In genomic region chr13:102319453-102319852, GRCm38 (mm10) we compare ENCODE assay signal across 28 mouse cellular contexts.
DNase-seq lines count a peak whose midpoint lies in the region; ATAC-seq lines count a peak whose summit lies in the region.
"Had no signal": no experiment of that assay in that cellular context is flagged by ENCODE, and none has a peak within 500 bp of the region (broad histone marks: within the 10 kb centered on the region; RNA-seq: fewer than 3 reads in every experiment).

No protein-coding gene starts in this region.

- H3K27me3 ChIP-seq in heart, embryonic 11.5 days (ENCODE audit: control insufficient read depth, insufficient read depth, low read length): no peaks in the 10 kb centered on the region
- no peaks in the 10 kb centered on the region for H3K27me3 ChIP-seq in heart, embryonic 12.5 days (replicated peaks)
- H3K27me3 ChIP-seq in hindbrain, embryonic 14.5 days (ENCODE audit: control insufficient read depth, insufficient read depth, low read length): no peaks in the 10 kb centered on the region
- H3K27me3 ChIP-seq: embryonic facial prominence, embryonic 15.5 days; kidney, embryonic 15.5 days; liver, embryonic 15.5 days; megakaryocyte, embryonic 14.5 days; midbrain, embryonic 15.5 days; neural tube, embryonic 13.5 days had no signal

- H3K36me3 ChIP-seq in heart, embryonic 11.5 days (ENCODE audit: control insufficient read depth, insufficient read depth, low read length): no peaks in the 10 kb centered on the region
- no peaks in the 10 kb centered on the region for H3K36me3 ChIP-seq in heart, embryonic 12.5 days
- H3K36me3 ChIP-seq in hindbrain, embryonic 14.5 days (replicated peaks; ENCODE audit: control insufficient read depth, insufficient read depth): no peaks in the 10 kb centered on the region
- H3K36me3 ChIP-seq: embryonic facial prominence, embryonic 15.5 days; hindbrain, embryonic 10.5 days; kidney, embryonic 15.5 days; liver, embryonic 15.5 days; midbrain, embryonic 15.5 days; neural tube, embryonic 13.5 days had no signal

- no peak overlapping the region for H3K4me2 ChIP-seq in heart, embryonic 11.5 days
- no peak overlapping the region for H3K4me2 ChIP-seq in heart, embryonic 12.5 days
- no peak overlapping the region for H3K4me2 ChIP-seq in hindbrain, embryonic 14.5 days (replicated peaks)
- H3K4me2 ChIP-seq: embryonic facial prominence, embryonic 15.5 days; kidney, embryonic 15.5 days; liver, embryonic 15.5 days; midbrain, embryonic 15.5 days; neural tube, embryonic 13.5 days had no signal

- peak; percentile 45 to 69 for DNase-seq in heart, adult 18-20 months
- peak; percentile 7 for DNase-seq in testis, postnatal 14 days (ENCODE audit: low spot score)
- no peak for DNase-seq in testis, postnatal 10 days (ENCODE audit: low spot score)
- no peak for DNase-seq in left cerebral cortex, adult 18-20 months (ENCODE audit: low spot score in 2 of 2)
- DNase-seq in hindbrain, embryonic 14.5 days (ENCODE audit: low spot score): no peak
- no peak for DNase-seq in embryo, embryonic 10.5 days (ENCODE audit: low spot score)
- DNase-seq: adrenal gland, postnatal 25 days; cerebellum, adult 8-10 months; gastrocnemius, adult 2 months; kidney, postnatal 36 days; lung, postnatal 14 days; retina, postnatal 1 day; right cerebral cortex, postnatal 25 days; thymus, postnatal 25 days had no signal

- H3K9me3 ChIP-seq in heart, embryonic 11.5 days (replicated peaks; ENCODE audit: control insufficient read depth, low read length): no peaks in the 10 kb centered on the region
- H3K9me3 ChIP-seq in heart, embryonic 12.5 days (replicated peaks): no peaks in the 10 kb centered on the region
- H3K9me3 ChIP-seq in hindbrain, embryonic 14.5 days (ENCODE audit: control insufficient read depth, low read length): no peaks in the 10 kb centered on the region
- H3K9me3 ChIP-seq: embryonic facial prominence, embryonic 15.5 days; hindbrain, embryonic 10.5 days; kidney, embryonic 15.5 days; liver, embryonic 15.5 days; megakaryocyte, embryonic 14.5 days; midbrain, embryonic 15.5 days; neural tube, embryonic 13.5 days had no signal

- no peak overlapping the region for H3K27ac ChIP-seq in heart, embryonic 11.5 days (ENCODE audit: low read depth, low read length)
- peak overlapping the region; percentile 50 for H3K27ac ChIP-seq in heart, embryonic 12.5 days (ENCODE audit: poor library complexity, severe bottlenecking)
- H3K27ac ChIP-seq in hindbrain, embryonic 14.5 days: no peak overlapping the region
- H3K27ac ChIP-seq: embryonic facial prominence, embryonic 15.5 days; gastrocnemius, adult 2 months; hindbrain, embryonic 10.5 days; kidney, embryonic 15.5 days; left cerebral cortex, adult 2 months; liver, embryonic 15.5 days; midbrain, embryonic 15.5 days; neural tube, embryonic 13.5 days had no signal

- H3K4me1 ChIP-seq in heart, embryonic 11.5 days (ENCODE audit: control insufficient read depth, insufficient read depth, low read length): no peaks in the 10 kb centered on the region; the same call in 1 of the 2 replicates
- peaks cover 4% of the 10 kb centered on the region; the same call in 1 of the 2 replicates for H3K4me1 ChIP-seq in heart, embryonic 12.5 days (replicated peaks)
- no peaks in the 10 kb centered on the region for H3K4me1 ChIP-seq in hindbrain, embryonic 14.5 days (replicated peaks; ENCODE audit: control insufficient read depth, insufficient read depth, low read length)
- H3K4me1 ChIP-seq: embryonic facial prominence, embryonic 15.5 days; hindbrain, embryonic 10.5 days; kidney, embryonic 15.5 days; liver, embryonic 15.5 days; megakaryocyte, embryonic 14.5 days; midbrain, embryonic 15.5 days; neural tube, embryonic 13.5 days had no signal

- H3K9ac ChIP-seq in heart, embryonic 11.5 days (ENCODE audit: low read depth, low read length): no peak overlapping the region
- no peak overlapping the region for H3K9ac ChIP-seq in heart, embryonic 12.5 days
- H3K9ac ChIP-seq in hindbrain, embryonic 14.5 days: no peak overlapping the region
- H3K9ac ChIP-seq: embryonic facial prominence, embryonic 15.5 days; kidney, embryonic 15.5 days; liver, embryonic 15.5 days; midbrain, embryonic 15.5 days; neural tube, embryonic 13.5 days had no signal

- 32% methylated on average over 2 of the region's 2 CpGs for WGBS in heart, embryonic 11.5 days (ENCODE audit: insufficient replicate concordance)
- 33% methylated on average over 2 of the region's 2 CpGs for WGBS in heart, embryonic 12.5 days
- WGBS in hindbrain, embryonic 14.5 days: 95% methylated on average over 2 of the region's 2 CpGs

- ATAC-seq in heart, embryonic 11.5 days (replicated peaks; ENCODE audit: insufficient number of reproducible peaks, low FRiP score, low TSS enrichment): no peak
- peak; percentile 51 for ATAC-seq in heart, embryonic 12.5 days (ENCODE audit: insufficient number of reproducible peaks, low FRiP score)
- no peak for ATAC-seq in hindbrain, embryonic 14.5 days (ENCODE audit: low FRiP score)
- ATAC-seq: activated CD4-positive, CD25-positive, alpha-beta regulatory T cell, adult 4 months; forebrain, embryonic 14.5 days; intestine, postnatal 0 days; midbrain, embryonic 15.5 days had no signal

- H3K4me3 ChIP-seq in heart, embryonic 11.5 days (ENCODE audit: low read depth, low read length): no peak overlapping the region
- H3K4me3 ChIP-seq in heart, embryonic 12.5 days: no peak overlapping the region
- H3K4me3 ChIP-seq in hindbrain, embryonic 14.5 days (replicated peaks; ENCODE audit: low read length): no peak overlapping the region
- H3K4me3 ChIP-seq: embryonic facial prominence, embryonic 15.5 days; gastrocnemius, adult 2 months; hindbrain, embryonic 10.5 days; kidney, embryonic 15.5 days; left cerebral cortex, adult 2 months; liver, embryonic 15.5 days; megakaryocyte, embryonic 14.5 days; midbrain, embryonic 15.5 days; myocyte; neural tube, embryonic 13.5 days had no signal

Comparison
In these comparisons a context has a peak if more than half of its experiments do, and no peak if none do; other contexts are left out.
1. DNase-seq: peak in heart, adult 18-20 months (2 of 2) and testis, postnatal 14 days (single experiment); none in testis, postnatal 10 days (single experiment), left cerebral cortex, adult 18-20 months (0 of 2), hindbrain, embryonic 14.5 days (single experiment) and embryo, embryonic 10.5 days (single experiment).